Mouse (Mus musculus): ENCODE results near the gene Smarca2.

GRCm38 (mm10) chr19:26607551-26608433 is 2.9 kb downstream of the Smarca2 start:
- no peak for TF ChIP-seq TCF12 (IDR thresholded peaks at IDR 0.05; ENCODE audit: insufficient read depth, poor library complexity, severe bottlenecking)
- no peak for TF ChIP-seq USF1 (IDR thresholded peaks at IDR 0.05; ENCODE audit: low read depth)
- TF ChIP-seq MAX (IDR thresholded peaks at IDR 0.05; ENCODE audit: low read depth) = no peak
- TF ChIP-seq POLR2A (IDR thresholded peaks at IDR 0.05; ENCODE audit: insufficient read length, low read depth) = no peak
- no peak for TF ChIP-seq POLR2AphosphoS2 (IDR thresholded peaks at IDR 0.05; ENCODE audit: insufficient read length, low read depth)
- no peak for TF ChIP-seq E2F4 (IDR thresholded peaks at IDR 0.05; ENCODE audit: insufficient read depth)
- no peak for TF ChIP-seq CEBPB (IDR thresholded peaks at IDR 0.05; ENCODE audit: insufficient read depth, poor library complexity, severe bottlenecking)

Data from myocyte (in vitro differentiated cells).